Mouse (Mus musculus) adrenal gland (tissue): Measurements from ENCODE around the gene Pou2af1.

Experiments
- intact Hi-C: fragments of 180-260 bp; cut with DNase I; formaldehyde crosslinking; loops from one replicate; pipeline ENCODE4 v1.15.1; 2025

The Pou2af1 gene

GRCm38 (mm10) chr9:51225636-51226166, 12.2 kb downstream of the Pou2af1 start:
- intact Hi-C loops, result no loop called here

DNA sequence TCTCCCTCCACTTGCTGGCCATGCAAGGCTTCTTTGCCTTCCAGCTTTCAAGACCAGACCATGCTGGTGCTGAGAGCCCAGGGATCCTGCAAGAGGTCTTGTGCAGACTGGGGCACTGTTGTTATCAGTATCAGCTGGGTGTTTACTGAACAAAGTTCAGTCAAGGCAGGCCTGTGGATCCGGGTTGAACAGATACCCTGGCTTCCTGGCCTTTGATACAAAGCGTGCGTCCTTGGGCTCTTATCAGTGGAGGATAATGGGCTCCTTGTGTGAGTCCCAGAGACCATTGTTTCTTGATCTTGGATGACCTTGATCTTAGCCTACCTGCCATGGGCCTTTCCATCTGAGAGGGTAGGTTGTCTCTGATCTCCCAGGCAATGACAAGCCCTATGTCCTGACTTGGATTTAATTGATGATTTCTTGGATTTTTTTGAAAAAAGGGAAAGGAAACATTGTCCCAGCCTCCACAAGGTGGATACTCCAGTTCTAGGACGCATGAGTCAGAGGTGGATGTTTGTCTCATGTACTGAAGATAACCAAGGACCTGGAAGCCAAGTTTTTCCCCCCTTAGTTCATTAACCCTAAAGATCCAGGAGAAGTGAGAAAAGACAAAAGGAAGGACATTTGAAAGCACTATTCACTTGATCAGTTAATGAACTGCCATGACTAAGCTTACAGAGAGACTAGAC, 17.3 kb downstream of the Pou2af1 start:
- intact Hi-C loops, result no loop called here

DNA sequence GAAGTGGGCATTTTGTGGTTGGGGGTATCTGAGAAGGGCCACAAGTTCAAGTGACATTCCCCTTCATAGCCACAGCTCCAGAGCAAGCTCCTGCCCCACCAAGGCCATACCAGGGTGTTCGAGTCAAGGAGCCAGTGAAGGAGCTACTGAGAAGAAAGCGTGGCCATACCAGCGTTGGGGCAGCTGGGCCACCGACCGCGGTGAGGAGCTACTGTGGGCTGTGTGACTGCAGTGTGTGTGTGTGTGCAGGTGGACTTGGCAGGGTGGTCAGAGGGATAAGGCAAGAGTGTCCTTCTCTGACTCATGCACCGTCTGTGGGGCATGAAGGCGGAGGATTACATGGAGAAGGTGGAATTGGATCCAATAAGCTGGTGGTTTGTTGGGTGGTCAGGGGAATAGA, 18.7 kb downstream of the Pou2af1 start:
- intact Hi-C loops, result no loop called here

- intact Hi-C loops, result no loop called here
Observed at GRCm38 (mm10) chr9:51238741-51239385, 25.4 kb downstream of the Pou2af1 start.

DNA sequence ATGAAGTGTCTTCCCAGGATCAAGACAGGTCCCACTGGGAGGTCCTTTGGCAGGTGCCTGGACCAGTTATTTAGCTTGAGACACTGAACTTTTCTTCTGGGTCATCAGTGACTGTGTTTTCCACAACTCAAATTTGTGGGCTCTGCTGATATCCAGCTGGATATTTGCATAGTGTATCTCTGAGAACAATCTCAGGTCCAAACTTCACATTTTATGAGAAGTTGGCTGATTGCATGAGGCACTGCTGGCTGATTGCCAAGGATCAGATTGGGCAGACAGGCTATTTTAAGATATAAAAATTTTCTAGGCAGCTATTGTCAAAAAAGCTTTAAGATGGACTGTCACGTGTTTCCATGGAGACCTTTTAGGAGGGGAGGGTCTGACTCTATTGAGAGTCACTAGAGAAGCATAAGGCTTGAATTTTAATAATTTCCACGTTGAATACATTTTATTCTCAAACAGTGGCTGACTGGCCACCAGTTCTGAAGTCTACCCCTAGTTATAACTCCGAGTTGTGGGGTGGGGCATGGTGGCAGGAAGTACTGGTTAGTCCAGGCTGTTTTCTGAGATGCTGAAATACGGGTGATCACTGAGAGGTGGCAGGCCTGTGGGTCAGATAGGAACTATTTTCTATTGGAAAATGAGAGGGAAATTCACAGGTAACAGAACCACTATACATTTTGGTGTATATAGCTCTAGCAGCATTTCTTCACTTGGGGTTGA, 43.4 kb downstream of the Pou2af1 start:
- intact Hi-C loops, result no loop called here

GRCm38 (mm10) chr9:51258426-51258825, 44.9 kb downstream of the Pou2af1 start:
- intact Hi-C loops, result no loop called here

DNA sequence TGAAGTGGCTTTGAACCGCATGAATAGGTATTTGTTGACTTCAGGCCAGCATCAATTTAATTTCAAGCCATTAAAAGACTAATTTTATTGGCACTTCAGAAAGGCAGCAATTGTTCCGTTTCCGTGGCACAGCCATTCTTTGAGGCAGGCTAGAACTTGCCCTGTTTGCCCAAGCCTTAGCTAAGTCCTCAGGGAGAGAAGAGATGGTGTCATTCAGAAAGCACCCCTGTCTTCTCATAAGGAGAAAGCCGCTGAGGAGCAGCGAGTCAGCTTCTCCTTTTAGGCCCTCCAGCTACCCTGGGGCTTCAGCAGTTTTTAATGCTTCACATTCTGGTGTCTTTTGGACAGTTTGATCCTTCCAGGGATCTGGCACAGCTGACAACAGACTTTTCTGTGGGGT, 55.3 kb downstream of the Pou2af1 start:
- intact Hi-C loops, result no loop called here

- intact Hi-C loops, result no loop called here
Observed at GRCm38 (mm10) chr9:51271073-51271472, 57.6 kb downstream of the Pou2af1 start.

DNA sequence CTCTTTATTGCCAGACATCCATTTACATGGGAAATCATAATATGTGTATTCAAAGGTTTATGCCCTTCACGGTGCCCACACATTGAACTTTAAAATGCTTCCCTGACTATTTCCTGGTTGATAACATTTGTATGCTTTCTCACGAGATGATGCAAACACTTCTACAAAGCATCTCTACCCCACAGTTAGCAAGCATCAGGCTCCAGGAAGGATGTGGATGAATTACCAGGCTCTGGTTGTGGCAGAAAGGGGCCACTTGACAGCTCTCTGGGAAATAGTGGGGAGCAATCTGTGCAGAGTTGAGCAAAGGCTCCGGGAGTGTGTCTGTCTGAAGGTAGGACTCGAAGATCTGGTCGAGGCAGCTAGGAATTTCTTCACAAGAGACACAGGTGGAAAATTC, 58.6 kb downstream of the Pou2af1 start:
- intact Hi-C loops, result no loop called here

- intact Hi-C loops, result no loop called here
Observed at GRCm38 (mm10) chr9:51273581-51274154, 60.2 kb downstream of the Pou2af1 start.

DNA sequence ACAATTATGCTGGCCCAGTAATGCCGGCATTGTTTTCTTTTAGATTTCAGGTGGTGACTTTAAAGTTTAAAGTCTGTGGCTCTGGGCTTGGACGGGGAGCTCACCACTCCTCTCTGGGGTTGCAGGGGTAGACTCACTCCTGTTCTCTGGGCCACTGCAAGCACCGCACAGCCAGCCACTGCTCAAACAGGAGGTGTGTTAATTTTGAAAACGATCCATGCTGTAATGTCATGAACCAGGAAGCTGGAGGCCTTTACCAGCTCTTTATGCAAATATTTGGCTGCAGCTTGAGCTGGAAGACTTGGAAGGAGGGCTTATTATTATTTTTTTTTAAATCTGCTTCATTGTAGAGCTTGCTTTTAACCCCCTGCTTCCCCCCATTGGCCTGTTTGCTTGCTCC, 61.2 kb downstream of the Pou2af1 start:
- intact Hi-C loops, result no loop called here

GRCm38 (mm10) chr9:51277834-51278498, 64.5 kb downstream of the Pou2af1 start:
- intact Hi-C loops, result no loop called here

DNA sequence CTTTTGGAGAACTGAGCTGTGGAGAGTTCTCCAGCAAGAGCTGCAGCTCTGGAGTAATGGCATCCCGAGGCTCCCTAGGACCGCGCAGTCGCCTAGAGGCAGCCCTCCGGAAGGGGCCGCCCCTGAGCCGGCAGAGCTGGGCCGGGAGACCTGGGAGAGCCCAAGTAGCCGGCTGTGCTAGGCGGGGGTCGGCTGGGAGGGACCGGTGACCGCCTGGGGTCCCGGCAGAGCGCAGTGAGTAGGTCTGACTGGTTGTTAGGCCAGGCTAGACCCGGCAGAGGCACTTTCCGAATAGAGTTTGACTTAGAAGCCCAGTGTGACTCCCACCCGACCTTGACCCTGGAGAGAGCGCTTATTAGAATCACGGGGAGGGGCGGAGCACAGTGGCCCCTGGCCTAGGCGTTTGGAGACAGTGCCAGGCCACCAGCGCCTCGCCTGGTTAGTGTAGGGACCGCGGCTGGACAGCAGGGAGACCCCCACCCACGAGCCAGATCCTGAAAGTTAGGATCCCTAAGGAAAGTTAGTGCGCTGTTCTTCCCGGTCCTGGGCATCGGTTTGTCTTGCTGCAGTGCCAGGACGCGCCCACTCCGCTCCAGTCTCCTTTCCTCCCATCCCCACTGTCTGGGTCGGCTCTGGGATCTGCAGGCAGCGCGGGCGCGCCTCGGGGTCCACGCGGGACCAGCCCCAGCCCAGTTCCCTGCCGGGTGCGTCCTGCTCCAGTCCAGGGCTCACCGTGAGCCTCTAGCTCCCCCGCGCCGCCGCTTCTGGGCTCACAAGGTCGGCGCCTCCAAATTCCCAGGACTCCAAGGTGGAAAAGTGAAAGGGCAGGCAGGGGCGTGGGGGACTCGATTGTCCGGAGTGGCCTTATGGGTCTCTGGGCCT, 65.2 kb downstream of the Pou2af1 start, which contains the start of gene Colca2:
TSS of gene Colca2 (minus strand) at position 70 of the 882 bp plus-strand sequence.
- intact Hi-C loops, result no loop called here

DNA sequence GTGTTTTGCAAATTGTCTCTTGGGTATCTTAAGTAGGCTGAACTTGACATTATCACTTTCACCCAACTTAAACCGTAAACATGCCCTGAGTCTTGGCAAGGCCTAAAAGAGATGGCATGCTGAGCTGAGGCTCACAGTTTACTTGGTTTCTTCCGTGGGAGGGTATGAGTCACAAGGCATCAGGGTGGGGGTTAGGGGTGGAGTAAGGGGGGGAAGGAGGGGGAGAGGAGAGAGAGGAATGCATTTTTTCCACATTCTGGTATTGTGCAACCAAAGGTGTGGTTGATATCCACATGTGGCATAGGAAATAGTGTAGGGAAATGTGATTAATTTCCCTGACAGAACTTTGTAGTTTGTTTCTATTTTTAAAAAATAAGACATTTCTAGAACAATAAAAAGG, 72.6 kb downstream of the Pou2af1 start:
- intact Hi-C loops, result no loop called here
